Mouse (Mus musculus) urinary bladder, postnatal 4 days (tissue): ENCODE measurements around the gene Fdx1.

Experiments
- DNase-seq, 2 experiments: peaks; one replicate each; pipeline ENCODE4 v3.0.0; 2021 to 2022; ENCODE audit warnings: low spot score in 2 of 2

The Fdx1 gene

DNA sequence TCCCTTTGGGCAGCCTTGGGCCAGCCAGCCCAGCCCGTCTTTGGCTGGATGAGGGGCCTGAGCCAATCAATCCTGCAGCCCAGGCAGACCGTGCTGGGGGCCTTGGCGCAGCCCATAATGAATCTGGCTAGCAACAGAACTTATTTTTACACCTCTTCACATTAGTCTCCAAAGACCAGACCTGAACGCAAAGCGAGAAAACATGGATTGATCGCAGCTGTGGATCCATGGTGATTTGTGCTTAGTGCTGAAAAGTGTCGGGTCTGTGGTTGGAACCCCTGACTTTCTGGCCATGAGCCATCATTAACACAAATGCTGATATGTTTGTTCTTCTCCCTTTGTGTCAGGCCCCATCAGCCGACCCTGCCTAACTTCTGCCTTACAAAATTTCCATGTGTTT lies 56.4 kb downstream of the Fdx1 start:
- no peak for DNase-seq
